Mouse (Mus musculus) gastrocnemius, postnatal 14 days (tissue): ENCODE measurements around the gene Rad9b. TPM values are rescaled to one million over a fixed set of nuclear protein-coding genes. Genes with fewer than 3 reads are reported as not detected.

Experiments
- DNase-seq: peaks from one replicate; pipeline ENCODE4 v3.0.0; 2021; ENCODE audit warnings: mixed read lengths
- intact Hi-C: fragments of 180-260 bp; cut with DNase I; formaldehyde crosslinking; loops from one replicate; pipeline ENCODE4 v1.15.1; 2025; ENCODE audit warnings: low total_unique reads
- long read RNA-seq, 2 experiments: library from polyadenylated mRNA; stranded (forward); transcript quantifications; one replicate each; pipeline ENCODE4 v2.0.0; 2021
- total RNA-seq, 2 experiments: library from RNA; stranded (reverse); gene quantifications; 2 replicates each; pipeline ENCODE4 v1.2.3; 2021

Gene Rad9b
- under 1 TPM; 0.47 to 0.73 TPM for total RNA-seq
- long read RNA-seq, experiment 1, partial matches to known transcripts: 0 of 1 reads
- long read RNA-seq, experiment 1, other reads (novel, unspliced or antisense): 1 of 1 reads
- long read RNA-seq, experiment 2, partial matches to known transcripts: 0 of 1 reads
- long read RNA-seq, experiment 2, other reads (novel, unspliced or antisense): 1 of 1 reads

DNA sequence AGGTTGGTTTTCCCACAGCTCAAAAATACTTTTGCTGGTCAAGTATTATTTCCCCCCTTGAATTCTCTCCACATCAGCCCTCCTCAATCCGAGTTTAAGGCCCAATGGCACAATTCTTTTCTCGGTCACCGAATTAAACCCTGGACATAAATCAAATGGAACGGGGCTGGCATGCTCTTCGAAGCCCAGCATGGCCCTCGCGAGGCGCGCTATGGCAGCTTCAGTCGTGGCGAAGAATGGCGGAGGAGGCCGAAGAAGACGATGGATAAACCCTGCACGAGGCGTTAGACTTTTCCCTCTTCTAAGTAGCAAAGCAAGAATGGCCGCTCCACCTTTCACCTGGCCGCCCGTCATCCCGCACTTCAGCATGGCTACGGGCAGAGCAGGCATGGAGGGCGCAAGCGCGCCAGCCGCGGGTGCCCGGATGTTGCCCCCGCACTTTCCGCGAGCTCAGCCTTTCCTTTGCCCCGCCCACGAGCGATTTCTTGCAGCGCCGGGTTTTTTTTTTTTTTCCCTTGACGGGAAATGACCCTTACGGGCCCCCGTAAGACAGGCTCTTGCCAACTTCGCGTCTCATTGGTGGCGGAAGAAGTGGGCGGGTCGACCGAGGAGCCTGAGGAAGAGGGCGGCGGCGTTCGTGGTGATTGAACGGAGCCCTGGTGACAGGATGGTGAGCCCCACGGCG is at the start of gene Rad9b, which contains the start of gene Vps29:
Gene Rad9b, minus strand, starts transcription at position 427 of the 685 bp plus-strand sequence.
Gene Vps29, plus strand, starts transcription at position 563 of the 685 bp plus-strand sequence.
- intact Hi-C loops: no loop called here
- peak; percentile 99 for DNase-seq

DNA sequence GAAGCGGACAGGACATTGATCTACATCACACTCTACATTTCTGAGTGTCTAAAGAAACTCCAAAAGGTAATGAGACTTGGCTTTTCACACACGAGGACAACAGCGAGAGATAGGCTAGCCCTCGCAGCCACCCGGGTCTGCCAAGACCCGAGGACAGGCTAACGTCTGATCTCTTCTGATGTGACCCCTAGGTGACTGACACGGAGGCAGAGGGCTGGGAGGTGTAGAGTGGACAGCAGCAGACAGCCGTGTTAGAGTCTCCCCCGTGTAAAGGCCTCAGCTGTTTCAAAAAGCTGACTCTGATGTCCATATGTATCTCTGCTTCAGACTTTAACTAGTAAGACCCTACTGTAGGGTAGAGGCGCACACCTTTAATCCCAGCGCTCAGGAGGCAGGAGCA is 49.3 kb upstream of the Rad9b start:
- no peak for DNase-seq
- intact Hi-C loops: loop anchor here (10.0 kb wide), 1 partner anchor 321 kb away; no protein-coding TSS in a partner anchor

DNA sequence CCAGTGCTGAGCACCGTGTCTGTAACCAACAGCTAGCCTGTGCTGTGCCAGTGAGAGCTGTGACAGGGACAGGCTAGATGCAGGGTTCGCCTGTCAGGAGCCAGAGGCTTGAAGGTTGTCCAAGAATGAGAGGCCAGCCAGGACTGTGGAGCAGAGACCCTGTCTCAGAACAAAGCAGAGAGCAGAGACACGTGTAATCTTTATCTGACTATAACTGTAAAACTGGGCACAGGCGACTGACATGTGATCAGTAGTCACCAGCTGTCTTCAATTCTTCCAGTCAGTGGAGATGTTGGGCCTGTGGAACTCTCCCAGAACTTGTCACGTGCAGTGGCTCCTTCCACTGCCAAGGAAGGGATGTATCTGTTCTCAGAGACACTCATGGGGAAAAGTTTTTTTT is 48.7 kb upstream of the Rad9b start:
- peak; percentile 39 for DNase-seq
- intact Hi-C loops: loop anchor here (10.0 kb wide), 1 partner anchor 322 kb away; no protein-coding TSS in a partner anchor

DNA sequence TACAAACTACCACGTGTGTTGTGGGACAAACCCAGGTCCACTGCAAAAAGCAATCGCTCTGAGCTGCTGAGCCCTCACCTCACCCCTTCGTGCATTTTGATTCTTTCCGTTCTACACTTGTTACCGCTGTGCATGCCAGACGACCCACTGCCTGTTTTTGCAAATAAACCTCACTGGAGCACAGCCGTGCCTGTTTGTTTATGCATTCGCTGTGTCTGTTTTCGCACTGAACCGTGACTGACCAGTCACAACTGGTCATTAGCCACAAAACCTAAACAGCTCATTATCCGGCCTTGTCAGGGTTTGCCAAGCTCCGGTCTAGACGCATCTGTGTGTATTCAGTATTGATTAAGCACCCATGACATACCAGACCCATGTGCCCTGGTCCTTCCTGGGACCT is 48.1 kb upstream of the Rad9b start:
- intact Hi-C loops: loop anchor here (10.0 kb wide), 1 partner anchor 323 kb away; no protein-coding TSS in a partner anchor
- DNase-seq: no peak

DNA sequence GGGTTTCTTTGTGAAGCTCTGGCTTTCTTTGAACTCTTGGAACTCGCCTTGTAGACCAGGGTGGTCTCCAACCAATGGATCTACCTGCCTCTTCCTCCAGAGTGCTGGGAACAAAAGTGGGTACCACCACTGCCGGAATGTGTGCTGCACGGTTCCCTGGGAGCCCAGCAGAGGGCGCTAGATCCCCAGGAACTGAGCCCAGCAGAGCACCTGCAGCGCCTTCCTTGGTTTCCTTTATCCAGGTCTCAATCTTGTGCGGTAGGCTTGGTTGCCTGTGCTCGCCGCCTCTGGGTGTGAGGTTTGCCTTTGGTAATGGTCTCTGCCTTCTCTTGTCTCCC is 47.2 kb upstream of the Rad9b start:
- peak; percentile 67 for DNase-seq
- intact Hi-C loops: loop anchor here (2.0 to 10.0 kb wide), 2 partner anchors 224 to 324 kb away; no protein-coding TSS in a partner anchor

DNA sequence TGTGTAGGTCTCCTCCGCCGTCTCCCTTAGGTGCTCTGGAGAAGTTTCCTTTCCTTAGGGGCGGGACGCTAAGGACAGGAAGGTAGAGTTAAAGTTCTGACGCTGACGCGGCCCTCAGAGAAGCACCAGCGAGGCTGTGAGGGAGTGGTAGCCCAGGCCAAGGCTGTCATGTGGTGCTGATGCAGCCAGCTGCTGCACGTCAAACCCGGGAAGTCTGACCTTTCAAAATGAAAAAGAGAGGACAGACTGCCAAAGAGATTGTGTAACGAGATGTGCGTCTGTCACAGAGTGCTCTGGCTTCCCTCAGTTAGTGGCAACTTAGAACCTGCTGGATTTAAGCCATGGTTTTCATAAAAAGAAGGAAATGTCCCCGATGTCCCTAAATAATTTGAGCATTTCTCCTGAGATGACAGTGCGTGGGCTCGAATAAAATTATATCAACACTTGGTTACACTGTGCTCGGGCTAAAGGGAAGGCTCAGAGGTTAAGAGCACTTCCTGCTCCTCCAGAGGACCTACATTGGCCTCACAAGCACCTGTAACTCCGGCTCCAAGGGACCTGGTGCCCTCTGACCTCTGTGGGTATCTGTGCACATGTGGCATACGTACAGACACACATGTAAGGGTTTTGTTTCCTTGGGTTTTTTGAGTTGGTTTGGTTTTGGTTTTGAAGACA is 46.7 kb upstream of the Rad9b start:
- DNase-seq: peak; percentile 32
- intact Hi-C loops: loop anchor here (2.0 to 10.0 kb wide), 2 partner anchors 224 to 324 kb away; no protein-coding TSS in a partner anchor

DNA sequence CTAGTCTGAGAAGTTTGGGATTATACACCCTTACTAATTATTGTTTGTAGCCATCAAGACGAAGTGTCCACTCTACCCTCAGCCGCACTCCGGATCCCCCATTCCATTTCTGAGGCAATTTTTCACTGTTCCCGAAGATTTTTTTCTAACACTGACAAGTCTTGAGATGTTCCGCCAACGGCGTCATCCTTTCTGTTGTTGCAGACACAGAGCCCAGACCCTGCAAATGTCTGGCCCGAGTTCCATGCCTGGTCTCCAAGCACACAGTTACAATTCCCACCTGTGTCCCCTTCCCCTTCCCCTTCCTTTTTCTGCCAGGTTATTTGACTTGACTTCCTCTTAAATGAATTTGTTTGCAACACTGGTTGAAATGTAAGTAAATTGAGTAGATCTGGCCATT is 45.8 kb upstream of the Rad9b start:
- no peak for DNase-seq
- intact Hi-C loops: loop anchor here (2.0 to 10.0 kb wide), 2 partner anchors 225 to 325 kb away; no protein-coding TSS in a partner anchor

DNA sequence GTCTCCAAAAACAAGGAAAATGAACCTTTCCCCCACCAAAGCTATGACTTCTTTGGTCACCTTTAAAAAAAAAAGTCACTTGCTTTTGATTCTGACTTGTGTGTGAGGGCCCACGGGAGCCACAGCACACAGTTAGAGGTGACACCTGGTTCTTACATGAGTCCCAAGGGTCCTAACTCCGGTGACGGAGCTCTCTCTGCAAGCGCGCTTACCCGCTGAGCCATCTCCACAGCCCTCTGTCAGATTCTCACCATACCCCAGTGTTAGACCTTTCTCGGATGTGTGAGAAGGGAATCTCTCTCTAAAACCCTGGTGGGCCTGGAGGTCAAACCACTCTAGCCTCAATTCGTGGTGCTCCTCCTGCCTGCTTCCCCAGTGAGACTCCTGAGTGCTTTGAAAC is 43.5 kb upstream of the Rad9b start:
- intact Hi-C loops: no loop called here
- no peak for DNase-seq

DNA sequence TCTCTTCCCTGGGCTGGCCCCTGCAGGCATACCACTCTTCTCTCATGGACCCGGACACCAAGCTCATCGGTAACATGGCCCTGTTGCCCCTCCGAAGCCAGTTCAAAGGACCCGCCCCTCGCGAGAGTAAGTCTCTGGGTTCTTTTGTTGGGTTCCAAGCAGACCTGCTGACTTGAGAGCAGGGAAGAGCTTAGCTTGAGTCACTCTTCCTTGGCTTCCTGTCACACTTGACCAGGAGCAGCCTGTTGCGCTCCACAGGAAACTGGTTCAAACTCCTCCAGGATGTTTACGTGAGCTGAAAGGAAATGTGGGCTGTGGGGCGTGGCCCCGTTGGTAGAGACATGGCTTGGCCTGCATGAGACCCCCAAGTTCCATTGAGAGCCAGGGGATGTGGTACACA is 42.8 kb upstream of the Rad9b start:
- peak; percentile 34 for DNase-seq
- intact Hi-C loops: no loop called here

DNA sequence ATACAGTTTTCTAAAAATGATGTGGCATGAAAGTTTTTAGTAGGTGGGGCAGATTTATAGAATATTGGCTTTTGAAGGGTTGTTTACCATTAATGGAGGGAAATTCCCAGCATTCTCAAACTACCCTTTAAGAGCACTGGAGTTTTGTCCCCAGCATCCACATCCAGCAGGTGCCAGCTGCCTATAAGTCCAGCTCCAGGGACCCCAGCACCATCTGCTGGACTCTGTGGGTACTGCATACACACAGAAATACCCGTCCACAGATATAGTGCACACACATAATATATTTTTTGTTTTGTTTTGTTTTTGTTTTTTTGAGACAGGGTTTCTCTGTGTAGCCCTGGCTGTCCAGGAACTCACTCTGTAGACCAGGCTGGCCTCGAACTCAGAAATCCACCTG is 39.9 kb upstream of the Rad9b start:
- DNase-seq: peak; percentile 67
- intact Hi-C loops: no loop called here

DNA sequence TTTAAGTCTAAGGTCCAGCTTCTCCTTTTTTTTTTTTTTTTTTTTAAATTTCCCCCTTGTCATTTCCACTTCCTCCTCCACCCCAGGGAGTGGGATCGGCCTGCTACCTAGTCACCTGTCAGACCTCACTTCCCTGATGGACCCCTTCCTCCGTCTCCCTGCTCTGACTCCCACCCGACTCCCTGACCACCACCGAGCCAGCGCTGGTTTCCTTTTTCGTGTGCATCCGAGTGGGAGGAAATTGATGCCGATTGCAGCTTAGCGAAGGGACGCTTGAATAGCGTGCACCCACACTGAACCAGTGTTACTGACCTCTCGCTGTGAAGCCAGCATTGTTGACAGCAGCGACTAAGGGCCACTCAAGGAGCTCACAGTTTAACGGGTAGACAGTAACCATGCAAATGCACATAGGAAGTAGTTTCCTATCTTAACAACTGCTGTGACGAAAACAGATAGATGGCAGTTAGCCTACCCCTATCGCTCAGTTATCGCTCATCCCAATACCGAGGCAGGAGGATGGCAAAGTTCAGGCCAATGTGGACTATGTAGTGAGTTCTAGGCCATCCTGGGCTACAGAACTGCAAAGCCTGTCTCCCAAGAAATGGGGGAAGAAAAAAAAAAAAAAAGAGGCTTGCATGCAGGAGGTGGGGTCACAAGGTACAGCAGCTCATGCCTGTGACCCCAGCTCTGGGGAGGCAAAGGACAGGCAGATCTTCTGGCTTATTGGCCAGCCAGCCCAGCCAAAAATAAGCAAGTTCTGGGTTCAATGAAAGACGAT is 38.4 kb upstream of the Rad9b start:
- no peak for DNase-seq
- intact Hi-C loops: no loop called here

DNA sequence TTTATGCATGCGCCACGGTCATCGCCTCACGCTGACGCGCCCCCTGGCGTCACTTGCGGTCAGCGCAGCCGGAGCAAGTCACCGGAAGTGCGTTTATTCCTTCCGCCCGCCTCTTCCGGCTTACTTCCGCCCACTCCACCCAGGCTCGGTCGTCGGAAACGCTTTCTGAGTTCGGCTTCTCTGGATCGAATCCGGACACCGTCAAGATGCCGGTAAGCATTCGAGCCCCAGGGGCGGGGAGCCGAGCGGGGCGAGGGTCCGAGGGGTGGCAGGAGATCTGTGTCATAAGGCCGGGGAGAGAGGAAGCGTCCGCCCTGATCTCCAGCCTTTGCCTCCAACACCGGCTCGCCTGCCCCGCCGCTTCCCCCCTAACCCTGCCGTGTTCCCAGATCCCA is 37.8 kb upstream of the Rad9b start, which contains the start of gene Arpc3:
Gene Arpc3, plus strand, starts transcription at position 93 of the 395 bp plus-strand sequence.
- peak; percentile 89 for DNase-seq
- intact Hi-C loops: no loop called here

DNA sequence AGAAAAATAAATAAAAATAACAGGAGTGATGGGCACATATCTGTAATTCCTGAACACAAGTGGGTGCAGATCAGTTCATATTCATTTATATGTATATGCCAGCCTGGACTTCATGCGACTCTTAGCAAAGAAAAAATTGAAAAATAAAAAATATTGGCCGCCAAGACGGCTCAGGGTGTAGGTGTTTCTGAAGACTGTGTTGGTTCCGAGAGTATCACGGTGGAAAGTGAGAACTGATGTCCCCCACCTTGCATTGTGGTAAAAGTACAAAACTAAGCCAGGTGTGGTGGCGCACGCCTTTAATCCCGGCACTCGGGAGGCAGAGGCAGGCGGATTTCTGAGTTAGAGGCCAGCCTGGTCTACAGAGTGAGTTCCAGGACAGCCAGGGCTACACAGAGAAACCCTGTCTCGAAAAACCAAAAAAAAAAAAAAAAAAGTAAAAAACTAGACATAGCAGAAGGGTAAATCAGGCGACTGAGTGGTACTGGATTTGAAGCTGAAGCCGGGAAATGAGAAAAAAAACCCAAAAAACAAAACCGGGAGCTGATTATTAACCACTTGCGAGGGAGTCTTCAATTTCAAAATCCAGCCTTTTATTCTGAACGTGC is 37.2 kb upstream of the Rad9b start:
- DNase-seq: no peak
- intact Hi-C loops: no loop called here

DNA sequence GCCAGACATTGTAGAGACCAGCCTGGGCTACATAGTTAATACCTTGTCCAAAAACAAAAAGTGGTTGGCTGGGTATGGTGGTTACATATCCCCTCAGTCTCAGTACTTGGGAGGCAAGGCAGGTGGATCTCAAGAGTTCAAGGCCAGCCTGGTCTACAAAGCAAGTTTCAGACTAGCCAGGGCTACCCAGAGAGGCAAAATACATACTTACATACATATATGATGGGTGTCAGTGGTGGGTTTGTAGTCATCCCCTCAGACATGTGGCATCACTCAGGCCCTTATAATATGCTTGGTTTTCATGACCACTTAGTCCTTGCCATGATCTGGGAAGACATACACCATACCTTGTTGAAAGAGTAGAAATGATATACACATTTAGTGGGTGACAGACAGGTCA is 36.6 kb upstream of the Rad9b start:
- intact Hi-C loops: no loop called here
- no peak for DNase-seq

DNA sequence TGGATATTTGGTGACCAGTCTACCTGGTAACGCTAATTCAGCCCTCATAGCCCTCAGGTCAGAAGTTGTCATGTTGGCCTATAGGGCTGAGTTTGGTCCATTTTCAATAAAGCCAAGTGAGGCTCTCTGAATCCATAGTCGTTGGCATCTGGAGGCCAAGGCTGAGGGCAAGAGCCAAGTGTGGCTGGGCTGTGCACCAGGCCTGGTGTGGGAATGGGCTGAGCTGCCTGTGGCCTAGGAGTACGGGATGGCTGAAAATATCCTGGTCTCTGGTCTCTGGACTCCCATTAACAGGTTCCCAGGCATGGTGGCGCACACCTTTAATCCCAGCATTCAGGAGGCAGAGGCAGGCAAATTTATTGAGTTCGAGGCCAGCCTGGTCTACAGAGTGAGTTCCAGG is 36.0 kb upstream of the Rad9b start:
- intact Hi-C loops: no loop called here
- DNase-seq: no peak

DNA sequence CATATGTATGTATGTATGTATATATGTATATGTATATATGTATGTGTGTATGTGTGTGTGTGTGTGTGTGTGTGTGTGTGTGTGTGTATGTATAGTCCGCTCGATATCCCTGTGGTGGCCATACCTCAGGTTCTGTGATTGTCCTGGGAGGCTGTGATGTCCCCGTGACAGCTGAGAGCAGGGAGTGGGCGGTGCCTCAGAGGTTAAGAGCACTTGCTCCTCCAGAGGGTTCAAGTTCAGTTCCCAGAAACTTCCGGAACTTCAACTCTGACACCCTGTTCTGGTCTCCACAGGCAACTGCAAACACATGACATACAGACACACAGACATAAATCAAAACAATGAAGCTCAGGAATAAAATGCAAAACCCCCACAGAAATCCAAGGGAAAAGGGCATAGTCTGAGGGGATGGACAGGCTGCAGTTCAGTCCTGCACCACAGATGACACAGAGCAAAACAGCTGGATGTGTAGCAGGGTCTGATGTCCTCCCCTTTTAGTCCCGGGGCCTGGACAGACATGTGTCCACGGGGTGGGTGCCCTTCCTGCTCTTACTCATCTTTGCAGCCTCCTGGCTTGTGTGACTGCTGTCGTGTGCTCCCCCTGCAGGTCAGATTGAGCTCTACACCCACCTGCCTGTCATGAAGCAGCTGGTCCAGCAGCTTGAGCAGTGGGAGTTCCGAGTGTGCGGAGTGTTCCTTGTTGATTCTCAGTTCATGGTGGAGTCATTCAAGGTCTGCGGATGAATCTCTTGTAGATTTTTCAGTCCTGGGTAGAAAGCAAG is 25.5 kb upstream of the Rad9b start:
- DNase-seq: peak; percentile 67
- intact Hi-C loops: no loop called here

DNA sequence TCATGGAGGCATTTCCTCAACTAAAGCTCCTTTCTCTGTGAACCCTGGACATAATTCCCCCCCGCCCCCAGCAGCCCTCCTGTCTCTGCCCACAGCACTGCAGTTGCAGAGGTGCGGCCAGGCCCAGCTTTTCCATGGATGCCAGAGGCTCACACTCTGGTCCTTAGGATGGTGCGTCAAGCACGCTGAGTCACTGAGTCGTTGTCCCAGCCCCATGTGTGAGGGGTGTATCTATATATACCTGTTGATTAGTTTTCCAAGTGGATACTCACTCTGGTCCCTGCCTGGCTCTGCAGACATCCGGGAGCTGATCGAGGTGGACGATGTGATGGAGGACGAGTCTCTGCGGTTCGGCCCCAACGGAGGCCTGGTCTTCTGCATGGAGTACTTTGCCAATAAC is 24.1 kb upstream of the Rad9b start:
- DNase-seq: no peak
- intact Hi-C loops: no loop called here

DNA sequence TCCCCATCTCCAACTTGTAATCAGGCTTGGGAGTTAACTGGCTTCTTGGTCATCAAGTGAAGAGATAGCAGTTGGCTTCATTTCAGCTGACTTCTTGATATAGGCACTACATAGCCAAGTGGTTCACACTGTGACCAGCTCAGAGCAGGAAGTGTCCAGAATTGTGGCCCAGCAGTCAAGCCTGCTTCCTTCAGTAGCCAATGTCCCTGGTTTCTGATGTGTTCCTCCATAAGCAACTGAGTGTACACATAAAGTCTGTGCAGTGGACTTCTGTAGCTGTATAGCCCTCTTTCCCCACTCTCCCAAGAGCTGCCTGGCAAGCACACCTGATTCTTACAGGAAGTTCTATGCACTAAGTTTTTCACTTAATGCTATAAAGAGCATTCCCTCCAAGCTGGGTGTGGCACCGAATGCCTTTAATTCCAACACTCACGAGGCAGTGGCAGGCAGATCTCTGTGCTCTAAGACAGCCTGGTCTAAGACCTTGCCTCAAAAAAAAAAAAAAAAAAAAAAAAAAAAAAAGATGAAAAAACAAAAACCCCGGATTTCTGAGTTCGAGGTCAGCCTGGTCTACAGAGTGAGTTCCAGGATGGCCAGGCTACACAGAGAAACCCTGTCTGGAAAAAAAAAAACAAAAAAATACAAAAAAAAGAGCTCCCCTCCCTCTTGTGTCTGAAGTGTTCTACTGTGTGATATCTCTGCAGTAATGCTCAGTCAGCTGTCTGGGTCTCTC is 23.2 kb upstream of the Rad9b start:
- intact Hi-C loops: no loop called here

More for the DNA sequence above, 23.2 kb upstream of the Rad9b start:
- no peak for DNase-seq
